16 mouse cellular contexts compared by ENCODE assay signal in genomic region chr7:87150991-87151390, GRCm38 (mm10).
"Had no signal": no experiment of that assay in that cellular context is flagged by ENCODE, and none has a peak within 500 bp of the region (broad histone marks: within the 10 kb centered on the region; RNA-seq: fewer than 3 reads in every experiment).

No protein-coding gene starts in this region.

- H3K36me3 ChIP-seq: intestine, embryonic 15.5 days; limb, embryonic 12.5 days; limb, embryonic 15.5 days; stomach, embryonic 15.5 days had no signal

- H3K4me1 ChIP-seq: intestine, embryonic 15.5 days; limb, embryonic 12.5 days; limb, embryonic 15.5 days; stomach, embryonic 15.5 days had no signal

- DNase-seq: left cerebral cortex, postnatal 4 days; liver, postnatal 0 days; lung, embryonic 14.5 days; lung, postnatal 10 days; lung, postnatal 4 days; midbrain, embryonic 14.5 days; right cerebral cortex, postnatal 25 days; spleen, adult 18-20 months; thymus, postnatal 25 days had no signal

- H3K9me3 ChIP-seq: intestine, embryonic 15.5 days; limb, embryonic 12.5 days; limb, embryonic 15.5 days; stomach, embryonic 15.5 days had no signal

- H3K4me3 ChIP-seq: intestine, embryonic 15.5 days; limb, embryonic 12.5 days; limb, embryonic 15.5 days; stomach, embryonic 15.5 days had no signal

- H3K4me2 ChIP-seq: intestine, embryonic 15.5 days; limb, embryonic 12.5 days; limb, embryonic 15.5 days; liver, embryonic 11.5 days; lung, embryonic 14.5 days; midbrain, embryonic 11.5 days; stomach, embryonic 15.5 days had no signal

- ATAC-seq: intestine, embryonic 15.5 days; liver, postnatal 0 days had no signal

- H3K27ac ChIP-seq: intestine, embryonic 15.5 days; limb, embryonic 12.5 days; limb, embryonic 15.5 days; liver, embryonic 14.5 days; stomach, embryonic 15.5 days had no signal

- H3K9ac ChIP-seq: intestine, embryonic 15.5 days; limb, embryonic 12.5 days; limb, embryonic 15.5 days; liver, embryonic 14.5 days; liver, postnatal 0 days; lung, embryonic 14.5 days; stomach, embryonic 15.5 days had no signal

- H3K27me3 ChIP-seq: intestine, embryonic 15.5 days; limb, embryonic 12.5 days; limb, embryonic 15.5 days; stomach, embryonic 15.5 days had no signal
